Mouse (Mus musculus) stomach, embryonic 14.5 days (tissue): ENCODE data around the gene Gtf3c1. TPM values are rescaled to one million over a fixed set of nuclear protein-coding genes. Genes with fewer than 3 reads are reported as not detected.

Experiments used
- ATAC-seq: fragments of 200-750 bp; cut with Nextera tagmentation; 2 replicates; pipeline ENCODE4 v1.8.0; 2017; ENCODE audit warnings: low read depth, moderate TSS enrichment; ENCODE audit not compliant: insufficient number of reproducible peaks, insufficient read depth, low FRiP score
- H3K27ac ChIP-seq: fragments of 300-500 bp; sonication (generic); 2 replicates; pipeline ENCODE4 v1.5.1; 2014; ENCODE audit warnings: mild to moderate bottlenecking, low read length, moderate library complexity, mixed read lengths
- H3K27me3 ChIP-seq: fragments of 300-500 bp; sonication (generic); 2 replicates; pipeline ENCODE4 v1.6.1; 2014; ENCODE audit warnings: low read length, control low read depth, mixed read lengths; ENCODE audit not compliant: control insufficient read depth, insufficient read depth
- H3K36me3 ChIP-seq: fragments of 300-500 bp; sonication (generic); 2 replicates; pipeline ENCODE4 v1.6.1; 2014; ENCODE audit warnings: mild to moderate bottlenecking, control low read depth, low read length, moderate library complexity, mixed read lengths; ENCODE audit not compliant: control insufficient read depth, insufficient read depth
- H3K4me1 ChIP-seq: fragments of 300-500 bp; sonication (generic); 2 replicates; pipeline ENCODE4 v1.6.1; 2014; ENCODE audit warnings: low read length, control low read depth, mixed read lengths; ENCODE audit not compliant: control insufficient read depth, insufficient read depth
- H3K4me2 ChIP-seq: fragments of 300-500 bp; sonication (generic); replicated peaks from 2 replicates; pipeline ENCODE4 v1.6.1; 2014; ENCODE audit warnings: low read depth, low read length, control low read depth
- H3K4me3 ChIP-seq: fragments of 300-500 bp; sonication (generic); 2 replicates; pipeline ENCODE4 v1.5.1; 2014; ENCODE audit warnings: low read depth, low read length, control low read depth
- H3K9ac ChIP-seq: fragments of 300-500 bp; sonication (generic); replicated peaks from 2 replicates; pipeline ENCODE4 v1.6.1; 2014; ENCODE audit warnings: low read depth, mild to moderate bottlenecking, control low read depth, low read length, moderate library complexity, mixed read lengths
- H3K9me3 ChIP-seq: fragments of 300-500 bp; sonication (generic); 2 replicates; pipeline ENCODE4 v1.6.1; 2016; ENCODE audit warnings: low read depth, low read length, control low read depth; ENCODE audit not compliant: control insufficient read depth
- WGBS: fragments of 180-500 bp; shearing (Covaris S2); extraction: QIAGEN DNeasy Blood & Tissue Kit; methylation state at CpG from one replicate; pipeline ENCODE4 v1.1.7; 2014; 5-methylcytosine and 5-hydroxymethylcytosine counted together
- polyA plus RNA-seq: library from polyadenylated mRNA; unstranded; fragments of >200 nt; fragmentation: Nextera tagmentation; extraction: Ambion mirVana; gene quantifications from 2 replicates; pipeline ENCODE4 v1.2.1, GENCODE M21; 2014

Gtf3c1 gene
- polyA plus RNA-seq, 1 experiment from 2014 or later, result 37.7 TPM

- H3K4me1 ChIP-seq, result no peaks in the 10 kb centered on the region
- H3K4me2 ChIP-seq, result no peak overlapping the region
- 45% methylated on average over 1 of the region's 1 CpGs for WGBS
- H3K9me3 ChIP-seq, result no peaks in the 10 kb centered on the region
- no peak overlapping the region for H3K4me3 ChIP-seq
- no peak overlapping the region for H3K27ac ChIP-seq
- no peak for ATAC-seq
- no peaks in the 10 kb centered on the region for H3K27me3 ChIP-seq
- no peak overlapping the region for H3K9ac ChIP-seq
- no peaks in the 10 kb centered on the region for H3K36me3 ChIP-seq
These were observed 33.7 kb upstream of the Gtf3c1 start for GRCm38 (mm10) chr7:125741271-125741703.

GRCm38 (mm10) chr7:125740521-125740920 lies 32.9 kb upstream of the Gtf3c1 start:
- Histone ChIP-seq H3K9ac (no peak overlapping the region), H3K27ac (no peak overlapping the region), H3K4me1 (no peaks in the 10 kb centered on the region), H3K27me3 (no peaks in the 10 kb centered on the region), H3K36me3 (no peaks in the 10 kb centered on the region), H3K4me3 (no peak overlapping the region), H3K4me2 (no peak overlapping the region), H3K9me3 (no peaks in the 10 kb centered on the region)
- no peak for ATAC-seq
- 75% methylated on average over 2 of the region's 2 CpGs for WGBS

- Histone ChIP-seq H3K27me3 (no peaks in the 10 kb centered on the region), H3K4me3 (no peak overlapping the region), H3K9me3 (no peaks in the 10 kb centered on the region), H3K36me3 (no peaks in the 10 kb centered on the region), H3K4me2 (no peak overlapping the region), H3K27ac (no peak overlapping the region), H3K4me1 (no peaks in the 10 kb centered on the region), H3K9ac (no peak overlapping the region)
- WGBS, result 84% methylated on average over 4 of the region's 4 CpGs
- no peak for ATAC-seq
These were observed 28.9 kb upstream of the Gtf3c1 start for GRCm38 (mm10) chr7:125736366-125737015.

- no peak for ATAC-seq
- Histone ChIP-seq H3K4me1 (no peaks in the 10 kb centered on the region), H3K9ac (no peak overlapping the region), H3K4me2 (no peak overlapping the region), H3K27ac (no peak overlapping the region), H3K27me3 (no peaks in the 10 kb centered on the region), H3K9me3 (no peaks in the 10 kb centered on the region), H3K4me3 (no peak overlapping the region), H3K36me3 (no peaks in the 10 kb centered on the region)
- WGBS, result 86% methylated on average over 4 of the region's 4 CpGs
These were observed 26.2 kb upstream of the Gtf3c1 start for GRCm38 (mm10) chr7:125733791-125734190.

- Histone ChIP-seq H3K4me3 (no peak overlapping the region), H3K27me3 (no peaks in the 10 kb centered on the region), H3K36me3 (no peaks in the 10 kb centered on the region), H3K4me2 (no peak overlapping the region), H3K9ac (no peak overlapping the region), H3K9me3 (no peaks in the 10 kb centered on the region), H3K4me1 (no peaks in the 10 kb centered on the region), H3K27ac (no peak overlapping the region)
- ATAC-seq, result no peak
These were observed 24.1 kb upstream of the Gtf3c1 start for GRCm38 (mm10) chr7:125731679-125732078.

- Histone ChIP-seq H3K4me2 (no peak overlapping the region), H3K27ac (no peak overlapping the region), H3K36me3 (no peaks in the 10 kb centered on the region), H3K4me3 (no peak overlapping the region), H3K9me3 (no peaks in the 10 kb centered on the region), H3K4me1 (no peaks in the 10 kb centered on the region; the same call in 1 of the 2 replicates), H3K27me3 (no peaks in the 10 kb centered on the region), H3K9ac (no peak overlapping the region)
- WGBS, result 52% methylated on average over 5 of the region's 5 CpGs
- ATAC-seq, result no peak
These were observed 15.8 kb upstream of the Gtf3c1 start for GRCm38 (mm10) chr7:125723189-125723972.

- Histone ChIP-seq H3K9ac (no peak overlapping the region), H3K36me3 (no peaks in the 10 kb centered on the region), H3K4me3 (no peak overlapping the region), H3K27me3 (no peaks in the 10 kb centered on the region), H3K4me1 (peaks cover under 1% of the 10 kb centered on the region; the same call in 1 of the 2 replicates), H3K27ac (no peak overlapping the region), H3K4me2 (no peak overlapping the region), H3K9me3 (no peaks in the 10 kb centered on the region)
- ATAC-seq, result no peak
These were observed 14.5 kb upstream of the Gtf3c1 start for GRCm38 (mm10) chr7:125722127-125722526.

- Histone ChIP-seq H3K27ac (no peak overlapping the region), H3K9me3 (no peaks in the 10 kb centered on the region), H3K4me2 (no peak overlapping the region), H3K27me3 (no peaks in the 10 kb centered on the region), H3K9ac (no peak overlapping the region), H3K36me3 (no peaks in the 10 kb centered on the region), H3K4me1 (peaks cover 8% of the 10 kb centered on the region; the same call in 1 of the 2 replicates), H3K4me3 (no peak overlapping the region)
- ATAC-seq, result no peak
- WGBS, result 81% methylated on average over 4 of the region's 4 CpGs
These were observed 13.5 kb upstream of the Gtf3c1 start for GRCm38 (mm10) chr7:125721033-125721432.
